Mouse (Mus musculus) ES-E14 (cell line): ENCODE measurements around the gene Tmem132e. TPM values are rescaled to one million over a fixed set of nuclear protein-coding genes. Genes with fewer than 3 reads are reported as not detected.
A peak's percentile ranks its signal among the peaks of the same experiment; 100 is the strongest.

Experiments used
- DNase-seq: peaks from one replicate; pipeline ENCODE4 v3.0.0-alpha.2; 2013; ENCODE audit warnings: low read depth, low spot score
- H3K27ac ChIP-seq: 2 replicates; pipeline ENCODE4 v1.5.1; 2012; ENCODE audit warnings: low read depth, mild to moderate bottlenecking, low read length, moderate library complexity, mixed read lengths; ENCODE audit not compliant: poor library complexity, insufficient read depth, severe bottlenecking
- H3K36me3 ChIP-seq: 2 replicates; pipeline ENCODE4 v1.6.1; 2012; ENCODE audit warnings: mild to moderate bottlenecking, low read length, moderate library complexity, mixed read lengths; ENCODE audit not compliant: control insufficient read depth, poor library complexity, insufficient read depth, severe bottlenecking
- H3K4me1 ChIP-seq, 2 experiments: fragments of 150-350 bp in 1 of 2; sonication (generic) in 1 of 2; 2 replicates each; pipeline ENCODE4 v1.6.1; 2012; ENCODE audit warnings: low read length in 2 of 2, mild to moderate bottlenecking in 1 of 2, mixed read lengths in 1 of 2; ENCODE audit not compliant: control insufficient read depth in 2 of 2, insufficient read depth in 2 of 2, poor library complexity in 1 of 2
- H3K4me3 ChIP-seq, 2 experiments: fragments of 150-350 bp in 1 of 2; sonication (generic) in 1 of 2; 2 replicates each; pipeline ENCODE4 v1.5.1; 2012; ENCODE audit warnings: low read length in 2 of 2, low read depth in 1 of 2, mild to moderate bottlenecking in 1 of 2, mixed read lengths in 1 of 2; ENCODE audit not compliant: insufficient read depth in 1 of 2, poor library complexity in 1 of 2, severe bottlenecking in 1 of 2
- H3K9ac ChIP-seq: 2 replicates; pipeline ENCODE4 v1.6.1; 2012; ENCODE audit warnings: low read depth, mild to moderate bottlenecking, low read length, mixed read lengths; ENCODE audit not compliant: poor library complexity, insufficient read depth, severe bottlenecking
- H3K9me3 ChIP-seq: fragments of 150-350 bp; sonication (generic); 2 replicates; pipeline ENCODE4 v1.6.1; 2012; ENCODE audit warnings: low read depth, mild to moderate bottlenecking, low read length; ENCODE audit not compliant: control insufficient read depth, insufficient read depth
- CHD2 ChIP-seq: IDR thresholded peaks from 2 replicates; pipeline ENCODE4 v1.6.1; 2014; ENCODE audit warnings: mild to moderate bottlenecking, low read depth, low read length, inconsistent platforms
- HCFC1 ChIP-seq: IDR thresholded peaks from 2 replicates; pipeline ENCODE4 v1.6.1; 2012; ENCODE audit warnings: low read length, inconsistent platforms, borderline replicate concordance; ENCODE audit not compliant: insufficient read depth
- MAFK ChIP-seq: IDR thresholded peaks from 2 replicates; pipeline ENCODE4 v1.6.1; 2014; ENCODE audit warnings: mild to moderate bottlenecking, low read depth, low read length, inconsistent platforms; ENCODE audit not compliant: insufficient read depth
- ZC3H11A ChIP-seq: IDR thresholded peaks from 2 replicates; pipeline ENCODE4 v1.6.1; 2012; ENCODE audit warnings: low read depth, mild to moderate bottlenecking, inconsistent platforms, low read length, borderline replicate concordance
- ZNF384 ChIP-seq: IDR thresholded peaks from 2 replicates; pipeline ENCODE4 v1.6.1; 2012; ENCODE audit warnings: low read depth, low read length, inconsistent platforms
- in situ Hi-C, 2 experiments: fragments of 600-800 bp; cut with MboI; formaldehyde crosslinking; loops; one replicate each; pipeline ENCODE4 v1.15.1; 2025; ENCODE audit warnings: low sequenced_read_pairs in 2 of 2, inconsistent platforms in 1 of 2; ENCODE audit not compliant: unreplicated experiment in 2 of 2
- total RNA-seq: library from RNA; depleted of rRNA; stranded (reverse); fragments of 300-350 nt; gene quantifications from 2 replicates; pipeline ENCODE4 v1.2.3, GENCODE M21; 2012

The Tmem132e gene
- total RNA-seq, 1 experiment: 0.40 TPM

- H3K27ac ChIP-seq: no peak overlapping the region
- H3K36me3 ChIP-seq: no peaks in the 10 kb centered on the region
- no peak overlapping the region for H3K4me3 ChIP-seq
- no peak overlapping the region for H3K9ac ChIP-seq
- H3K9me3 ChIP-seq: no peaks in the 10 kb centered on the region
- in situ Hi-C loops: loop anchor here in 1 of 2 experiments (5.0 kb wide), 1 partner anchor 162 kb away; no protein-coding TSS in a partner anchor
- TF ChIP-seq MAFK (no peak), ZNF384 (no peak), HCFC1 (no peak), ZC3H11A (no peak), CHD2 (no peak)
- peak; percentile 29 for DNase-seq
- H3K4me1 ChIP-seq: no peaks in the 10 kb centered on the region
Observed at GRCm38 (mm10) chr11:82399621-82400020, 10.9 kb downstream of the Tmem132e start.

GRCm38 (mm10) chr11:82405641-82406040, 16.9 kb downstream of the Tmem132e start:
- Histone ChIP-seq H3K9me3 (no peaks in the 10 kb centered on the region), H3K36me3 (no peaks in the 10 kb centered on the region), H3K27ac (no peak overlapping the region), H3K9ac (no peak overlapping the region), H3K4me3 (no peak overlapping the region), H3K4me1 (no peaks in the 10 kb centered on the region)
- in situ Hi-C loops: no loop called here
- DNase-seq: no peak
- TF ChIP-seq HCFC1 (no peak), CHD2 (no peak), ZNF384 (no peak), ZC3H11A (no peak), MAFK (no peak)

GRCm38 (mm10) chr11:82406358-82407221, 17.9 kb downstream of the Tmem132e start:
- no peak overlapping the region for H3K9ac ChIP-seq
- no peak for DNase-seq
- in situ Hi-C loops: no loop called here

GRCm38 (mm10) chr11:82412496-82412895, 23.8 kb downstream of the Tmem132e start:
- in situ Hi-C loops: no loop called here
- DNase-seq: no peak

More at GRCm38 (mm10) chr11:82406358-82407221, 17.9 kb downstream of the Tmem132e start:
- H3K36me3 ChIP-seq: no peaks in the 10 kb centered on the region
- no peak for TF ChIP-seq MAFK
- no peak for TF ChIP-seq CHD2
- no peak for TF ChIP-seq ZNF384
- no peak for TF ChIP-seq ZC3H11A
- TF ChIP-seq HCFC1: no peak
- no peaks in the 10 kb centered on the region for H3K9me3 ChIP-seq
- no peaks in the 10 kb centered on the region for H3K4me1 ChIP-seq
- H3K27ac ChIP-seq: no peak overlapping the region
- H3K4me3 ChIP-seq: no peak overlapping the region

More at GRCm38 (mm10) chr11:82412496-82412895, 23.8 kb downstream of the Tmem132e start:
- TF ChIP-seq ZNF384 (no peak), CHD2 (no peak), MAFK (no peak), HCFC1 (no peak), ZC3H11A (no peak)
- Histone ChIP-seq H3K27ac (no peak overlapping the region), H3K4me1 (no peaks in the 10 kb centered on the region), H3K4me3 (no peak overlapping the region), H3K36me3 (no peaks in the 10 kb centered on the region), H3K9ac (no peak overlapping the region), H3K9me3 (no peaks in the 10 kb centered on the region)
